Mouse (Mus musculus) midbrain, embryonic 15.5 days (tissue): Measurements from ENCODE around the gene Lpin3. TPM values are rescaled to one million over a fixed set of nuclear protein-coding genes. Genes with fewer than 3 reads are reported as not detected.

Source experiments
- ATAC-seq: fragments of 200-750 bp; cut with Nextera tagmentation; replicated peaks from 2 replicates; pipeline ENCODE4 v1.8.0; 2017; ENCODE audit warnings: moderate TSS enrichment
- H3K27ac ChIP-seq: fragments of 300-500 bp; sonication (generic); 2 replicates; pipeline ENCODE4 v1.5.1; 2015; ENCODE audit warnings: mild to moderate bottlenecking, inconsistent platforms
- H3K27me3 ChIP-seq: fragments of 300-500 bp; sonication (generic); replicated peaks from 2 replicates; pipeline ENCODE4 v1.6.1; 2015; ENCODE audit warnings: inconsistent platforms
- H3K36me3 ChIP-seq: fragments of 300-500 bp; sonication (generic); replicated peaks from 2 replicates; pipeline ENCODE4 v1.6.1; 2015; ENCODE audit warnings: inconsistent platforms
- H3K4me1 ChIP-seq: fragments of 300-500 bp; sonication (generic); 2 replicates; pipeline ENCODE4 v1.6.1; 2015; ENCODE audit warnings: inconsistent platforms
- H3K4me2 ChIP-seq: fragments of 300-500 bp; sonication (generic); 2 replicates; pipeline ENCODE4 v1.6.1; 2015; ENCODE audit warnings: inconsistent platforms, mild to moderate bottlenecking, moderate library complexity
- H3K4me3 ChIP-seq: fragments of 300-500 bp; sonication (generic); 2 replicates; pipeline ENCODE4 v1.5.1; 2015; ENCODE audit warnings: mild to moderate bottlenecking, inconsistent platforms
- H3K9ac ChIP-seq: fragments of 300-500 bp; sonication (generic); 2 replicates; pipeline ENCODE4 v1.6.1; 2015; ENCODE audit warnings: mild to moderate bottlenecking, inconsistent platforms
- H3K9me3 ChIP-seq: fragments of 300-500 bp; sonication (generic); 2 replicates; pipeline ENCODE4 v1.6.1; 2016; ENCODE audit warnings: inconsistent platforms
- WGBS: fragments of 180-500 bp; shearing (Covaris S2); methylation state at CpG from one replicate; pipeline ENCODE4 v1.1.7; 2015; ENCODE audit warnings: mixed read lengths; 5-methylcytosine and 5-hydroxymethylcytosine counted together
- polyA plus RNA-seq: library from polyadenylated mRNA; unstranded; fragments of >200 nt; fragmentation: Nextera tagmentation; extraction: Ambion mirVana; gene quantifications from 2 replicates; pipeline ENCODE4 v1.2.1, GENCODE M21; 2015

Gene Lpin3
- polyA plus RNA-seq, 1 experiment from 2014 or later, result 0.59 TPM

- peaks cover 12% of the 10 kb centered on the region for H3K27me3 ChIP-seq
- peaks cover 10% of the 10 kb centered on the region for H3K4me1 ChIP-seq
- WGBS, result 84% methylated on average over 5 of the region's 5 CpGs
- ATAC-seq, result no peak
- no peaks in the 10 kb centered on the region for H3K9me3 ChIP-seq
- no peak overlapping the region for H3K4me3 ChIP-seq
- H3K36me3 ChIP-seq, result no peaks in the 10 kb centered on the region
- H3K27ac ChIP-seq, result no peak overlapping the region
- no peak overlapping the region for H3K9ac ChIP-seq
- H3K4me2 ChIP-seq, result no peak overlapping the region
Observed at GRCm38 (mm10) chr2:160891045-160891444, 10.6 kb downstream of the Lpin3 start.

- peaks cover 12% of the 10 kb centered on the region for H3K27me3 ChIP-seq
- WGBS, result 86% methylated on average over 9 of the region's 9 CpGs
- H3K27ac ChIP-seq, result no peak overlapping the region
- H3K4me2 ChIP-seq, result no peak overlapping the region
- H3K4me3 ChIP-seq, result no peak overlapping the region
- H3K36me3 ChIP-seq, result no peaks in the 10 kb centered on the region
- no peak for ATAC-seq
- H3K9ac ChIP-seq, result no peak overlapping the region
- peaks cover 10% of the 10 kb centered on the region for H3K4me1 ChIP-seq
- no peaks in the 10 kb centered on the region for H3K9me3 ChIP-seq
Observed at GRCm38 (mm10) chr2:160891697-160892096, 11.2 kb downstream of the Lpin3 start.

GRCm38 (mm10) chr2:160901656-160902412 lies 21.4 kb downstream of the Lpin3 start:
- Histone ChIP-seq H3K9ac (no peak overlapping the region), H3K4me1 (no peaks in the 10 kb centered on the region)
- 84% methylated on average over 7 of the region's 7 CpGs for WGBS

GRCm38 (mm10) chr2:160905301-160905700 lies 24.8 kb downstream of the Lpin3 start:
- H3K27me3 ChIP-seq, result peaks cover 8% of the 10 kb centered on the region; the same call in 1 of the 2 replicates
- no peak overlapping the region for H3K9ac ChIP-seq
- H3K4me1 ChIP-seq, result no peaks in the 10 kb centered on the region
- no peak overlapping the region for H3K4me2 ChIP-seq
- ATAC-seq, result no peak
- no peak overlapping the region for H3K4me3 ChIP-seq
- WGBS, result 96% methylated on average over 12 of the region's 12 CpGs
- no peaks in the 10 kb centered on the region for H3K9me3 ChIP-seq
- no peak overlapping the region for H3K27ac ChIP-seq
- no peaks in the 10 kb centered on the region for H3K36me3 ChIP-seq

More at GRCm38 (mm10) chr2:160901656-160902412, 21.4 kb downstream of the Lpin3 start:
- Histone ChIP-seq H3K27me3 (no peaks in the 10 kb centered on the region), H3K4me2 (no peak overlapping the region), H3K36me3 (no peaks in the 10 kb centered on the region), H3K9me3 (no peaks in the 10 kb centered on the region), H3K27ac (no peak overlapping the region), H3K4me3 (no peak overlapping the region)
- ATAC-seq, result no peak

GRCm38 (mm10) chr2:160906101-160906500 lies 25.6 kb downstream of the Lpin3 start:
- Histone ChIP-seq H3K27me3 (peaks cover 15% of the 10 kb centered on the region), H3K4me2 (no peak overlapping the region), H3K9me3 (no peaks in the 10 kb centered on the region), H3K27ac (no peak overlapping the region), H3K4me3 (no peak overlapping the region), H3K9ac (no peak overlapping the region), H3K36me3 (no peaks in the 10 kb centered on the region), H3K4me1 (no peaks in the 10 kb centered on the region)
- no peak for ATAC-seq
- WGBS, result 72% methylated on average over 5 of the region's 5 CpGs

- no peak for ATAC-seq
- Histone ChIP-seq H3K27me3 (peaks cover 35% of the 10 kb centered on the region), H3K4me1 (peaks cover 13% of the 10 kb centered on the region), H3K4me2 (no peak overlapping the region), H3K36me3 (no peaks in the 10 kb centered on the region), H3K4me3 (no peak overlapping the region), H3K9me3 (no peaks in the 10 kb centered on the region), H3K27ac (no peak overlapping the region), H3K9ac (no peak overlapping the region)
- WGBS, result 61% methylated on average over 18 of the region's 18 CpGs
Observed at GRCm38 (mm10) chr2:160908607-160909006, 28.1 kb downstream of the Lpin3 start.

- 95% methylated on average over 5 of the region's 5 CpGs for WGBS
- no peak overlapping the region for H3K27ac ChIP-seq
- H3K36me3 ChIP-seq, result no peaks in the 10 kb centered on the region
- no peak overlapping the region for H3K4me2 ChIP-seq
- no peak for ATAC-seq
- H3K9me3 ChIP-seq, result no peaks in the 10 kb centered on the region
- no peak overlapping the region for H3K4me3 ChIP-seq
- H3K9ac ChIP-seq, result no peak overlapping the region
- peaks cover 13% of the 10 kb centered on the region for H3K4me1 ChIP-seq
- peaks cover 42% of the 10 kb centered on the region for H3K27me3 ChIP-seq
Observed at GRCm38 (mm10) chr2:160910633-160911032, 30.2 kb downstream of the Lpin3 start.

- Histone ChIP-seq H3K27ac (no peak overlapping the region), H3K4me2 (peak overlapping the region; percentile 84), H3K36me3 (no peaks in the 10 kb centered on the region), H3K4me3 (peak overlapping the region; percentile 40), H3K27me3 (peaks cover 44% of the 10 kb centered on the region), H3K9me3 (no peaks in the 10 kb centered on the region), H3K9ac (peak overlapping the region; percentile 11), H3K4me1 (peaks cover 13% of the 10 kb centered on the region)
- WGBS, result 1% methylated on average over 57 of the region's 64 CpGs
- ATAC-seq, result peak; percentile 50; the same call in 1 of the 2 replicates
Observed at GRCm38 (mm10) chr2:160911558-160912201, 31.2 kb downstream of the Lpin3 start.

GRCm38 (mm10) chr2:160912231-160912671 lies 31.8 kb downstream of the Lpin3 start, which contains the start of gene Emilin3:
Gene Emilin3 (minus strand): TSS chr2:160912328.
- H3K9me3 ChIP-seq, result no peaks in the 10 kb centered on the region
- peak; percentile 53 for ATAC-seq
- H3K4me2 ChIP-seq, result peak within 1 kb of the TSS; percentile 84
- peak within 1 kb of the TSS; percentile 11 for H3K9ac ChIP-seq
- H3K4me1 ChIP-seq, result peaks cover 13% of the 10 kb centered on the region
- WGBS, result under 1% methylated on average over 46 of the region's 46 CpGs
- no peak within 1 kb of the TSS for H3K27ac ChIP-seq
- H3K36me3 ChIP-seq, result no peaks in the 10 kb centered on the region
- peaks cover 44% of the 10 kb centered on the region for H3K27me3 ChIP-seq
- peak within 1 kb of the TSS; percentile 40 for H3K4me3 ChIP-seq

- Histone ChIP-seq H3K27me3 (peaks cover 42% of the 10 kb centered on the region), H3K36me3 (no peaks in the 10 kb centered on the region), H3K4me1 (peaks cover 13% of the 10 kb centered on the region), H3K27ac (no peak overlapping the region), H3K4me3 (no peak overlapping the region), H3K4me2 (no peak overlapping the region), H3K9me3 (no peaks in the 10 kb centered on the region), H3K9ac (no peak overlapping the region)
- 86% methylated on average over 9 of the region's 9 CpGs for WGBS
- no peak for ATAC-seq
Observed at GRCm38 (mm10) chr2:160914656-160915055, 34.2 kb downstream of the Lpin3 start.

GRCm38 (mm10) chr2:160915821-160916610 lies 35.5 kb downstream of the Lpin3 start:
- ATAC-seq, result no peak
- H3K36me3 ChIP-seq, result no peaks in the 10 kb centered on the region
- H3K27me3 ChIP-seq, result peaks cover 30% of the 10 kb centered on the region
- H3K9ac ChIP-seq, result no peak overlapping the region
- 74% methylated on average over 13 of the region's 13 CpGs for WGBS
- H3K4me3 ChIP-seq, result no peak overlapping the region
- H3K27ac ChIP-seq, result no peak overlapping the region
- peaks cover 13% of the 10 kb centered on the region for H3K4me1 ChIP-seq
- no peaks in the 10 kb centered on the region for H3K9me3 ChIP-seq
- H3K4me2 ChIP-seq, result no peak overlapping the region

- Histone ChIP-seq H3K4me3 (no peak overlapping the region), H3K27me3 (peaks cover 23% of the 10 kb centered on the region), H3K9ac (no peak overlapping the region), H3K4me2 (no peak overlapping the region), H3K36me3 (no peaks in the 10 kb centered on the region), H3K4me1 (peaks cover 9% of the 10 kb centered on the region), H3K27ac (no peak overlapping the region), H3K9me3 (no peaks in the 10 kb centered on the region)
- WGBS, result 59% methylated on average over 8 of the region's 8 CpGs
- ATAC-seq, result no peak
Observed at GRCm38 (mm10) chr2:160916714-160917113, 36.2 kb downstream of the Lpin3 start.
